11 mouse cellular contexts compared by ENCODE assay signal in genomic region chr13:45274261-45274884, GRCm38 (mm10).
A peak's percentile ranks its signal among the peaks of the same experiment; 100 is the strongest.
DNase-seq lines count a peak whose midpoint lies in the region; ATAC-seq and TF ChIP-seq lines count a peak whose summit lies in the region.
"Had no signal": no experiment of that assay in that cellular context is flagged by ENCODE, and none has a peak within 500 bp of the region (broad histone marks: within the 10 kb centered on the region; RNA-seq: fewer than 3 reads in every experiment).

No protein-coding gene starts in this region.

- DNase-seq in lung, adult 18-20 months, result peak; percentile 14 to 52
- no peak for DNase-seq in lung, adult 2 months
- peak; percentile 89 for DNase-seq in kidney, adult 9 months
- peak; percentile 47 for DNase-seq in lung, postnatal 25 days (ENCODE audit: low spot score)
- DNase-seq in thymus, postnatal 14 days, result no peak
- DNase-seq in embryo, embryonic 11 days, result no peak
- no peak for DNase-seq in adrenal gland, adult 2 months
- DNase-seq: cerebellum, postnatal 14 days; right cerebral cortex, postnatal 14 days had no signal

- H3K27ac ChIP-seq in heart, embryonic 14.5 days (replicated peaks in 1 of 2; ENCODE audit: control insufficient read depth in 1 of 2, insufficient read depth in 1 of 2, low read depth in 2 of 2, low read length in 2 of 2), result peak overlapping the region; percentile 60 to 71
- H3K27ac ChIP-seq: limb, embryonic 13.5 days had no signal

- H3K4me3 ChIP-seq in lung, adult 2 months (replicated peaks; ENCODE audit: extremely low read depth, low read depth, low read length), result no peak overlapping the region
- no peak overlapping the region for H3K4me3 ChIP-seq in heart, embryonic 14.5 days (ENCODE audit: control insufficient read depth in 1 of 2, insufficient read depth in 1 of 2, low read depth in 1 of 2, low read length in 2 of 2)
- H3K4me3 ChIP-seq: limb, embryonic 13.5 days had no signal

- no peaks in the 10 kb centered on the region for H3K9me3 ChIP-seq in heart, embryonic 14.5 days (ENCODE audit: control insufficient read depth, low read length)
- H3K9me3 ChIP-seq: limb, embryonic 13.5 days had no signal

- no peak overlapping the region; the same call in 1 of the 2 replicates for H3K4me2 ChIP-seq in heart, embryonic 14.5 days (ENCODE audit: low read length)
- H3K4me2 ChIP-seq: limb, embryonic 13.5 days had no signal

- 33% methylated on average over 8 of the region's 8 CpGs for WGBS in lung, adult 2 months
- 18% methylated on average over 8 of the region's 8 CpGs for WGBS in heart, embryonic 14.5 days

- no peaks in the 10 kb centered on the region for H3K36me3 ChIP-seq in heart, embryonic 14.5 days (ENCODE audit: control insufficient read depth, insufficient read depth, low read length)
- H3K36me3 ChIP-seq: limb, embryonic 13.5 days had no signal

- peaks cover 9% of the 10 kb centered on the region; the same call in 1 of the 2 replicates for H3K4me1 ChIP-seq in lung, adult 2 months (ENCODE audit: control insufficient read depth, insufficient read depth, low read length)
- peaks cover 11 to 21% of the 10 kb centered on the region in 2 experiments for H3K4me1 ChIP-seq in heart, embryonic 14.5 days (ENCODE audit: control insufficient read depth in 2 of 2, insufficient read depth in 2 of 2, low read length in 2 of 2)
- H3K4me1 ChIP-seq: limb, embryonic 13.5 days had no signal

- H3K9ac ChIP-seq in heart, embryonic 14.5 days (ENCODE audit: low read length), result no peak overlapping the region
- H3K9ac ChIP-seq: limb, embryonic 13.5 days had no signal

- TF ChIP-seq POLR2A in lung, adult 2 months (IDR thresholded peaks at IDR 0.05; ENCODE audit: borderline replicate concordance, extremely low read depth, low read depth, low read length), result no peak

- no peak for TF ChIP-seq CTCF in lung, adult 2 months (IDR thresholded peaks at IDR 0.05; ENCODE audit: insufficient read depth, low read length)

- no peaks in the 10 kb centered on the region for H3K27me3 ChIP-seq in heart, embryonic 14.5 days (ENCODE audit: control insufficient read depth, insufficient read depth, low read length)
- H3K27me3 ChIP-seq: limb, embryonic 13.5 days had no signal

- ATAC-seq in heart, embryonic 14.5 days (ENCODE audit: insufficient number of reproducible peaks, insufficient read depth, low FRiP score, low read depth), result no peak

Comparison
In these comparisons a context has a peak if more than half of its experiments do, and no peak if none do; other contexts are left out.
1. DNase-seq: peak in lung, adult 18-20 months (2 of 2), kidney, adult 9 months (single experiment) and lung, postnatal 25 days (single experiment); none in lung, adult 2 months (single experiment), thymus, postnatal 14 days (single experiment), embryo, embryonic 11 days (single experiment) and adrenal gland, adult 2 months (single experiment).